Mouse (Mus musculus) midbrain, postnatal 0 days (tissue): ENCODE measurements around the gene Klf11. TPM values are rescaled to one million over a fixed set of nuclear protein-coding genes. Genes with fewer than 3 reads are reported as not detected.
"Not testable (repeated sequence)": the region's sequence is repeated elsewhere in the genome, so short reads cannot be mapped to it uniquely, and the experiment has no call there.

Source experiments
- ATAC-seq: fragments of 200-750 bp; cut with Nextera tagmentation; 2 replicates; pipeline ENCODE4 v1.8.0; 2017; ENCODE audit warnings: moderate number of reproducible peaks, mild to moderate bottlenecking, moderate TSS enrichment, moderate library complexity; ENCODE audit not compliant: low FRiP score
- DNase-seq: peaks from one replicate; pipeline ENCODE4 v3.0.0-alpha.2; 2015; ENCODE audit warnings: low spot score
- H3K27ac ChIP-seq: fragments of 300-500 bp; sonication (generic); 2 replicates; pipeline ENCODE4 v1.5.1; 2014; ENCODE audit warnings: low read depth, mild to moderate bottlenecking, low read length, mixed read lengths
- H3K27me3 ChIP-seq: fragments of 300-500 bp; sonication (generic); 2 replicates; pipeline ENCODE4 v1.6.1; 2014; ENCODE audit warnings: low read length, control low read depth, mixed read lengths; ENCODE audit not compliant: insufficient read depth
- H3K36me3 ChIP-seq: fragments of 300-500 bp; sonication (generic); 2 replicates; pipeline ENCODE4 v1.6.1; 2014; ENCODE audit warnings: low read length, control low read depth, mixed read lengths; ENCODE audit not compliant: insufficient read depth
- H3K4me1 ChIP-seq: fragments of 300-500 bp; sonication (generic); 2 replicates; pipeline ENCODE4 v1.6.1; 2014; ENCODE audit warnings: mild to moderate bottlenecking, control low read depth, antibody characterized with exemption, low read length, mixed read lengths; ENCODE audit not compliant: insufficient read depth
- H3K4me2 ChIP-seq: fragments of 300-500 bp; sonication (generic); 2 replicates; pipeline ENCODE4 v1.6.1; 2014; ENCODE audit warnings: low read depth, mild to moderate bottlenecking, low read length, mixed read lengths; ENCODE audit not compliant: poor library complexity, severe bottlenecking
- H3K4me3 ChIP-seq: fragments of 300-500 bp; sonication (generic); 2 replicates; pipeline ENCODE4 v1.5.1; 2014; ENCODE audit warnings: low read depth, mild to moderate bottlenecking, low read length, moderate library complexity
- H3K9ac ChIP-seq: fragments of 300-500 bp; sonication (generic); replicated peaks from 2 replicates; pipeline ENCODE4 v1.6.1; 2014; ENCODE audit warnings: mild to moderate bottlenecking, low read length, moderate library complexity, mixed read lengths; ENCODE audit not compliant: poor library complexity, severe bottlenecking
- H3K9me3 ChIP-seq: fragments of 300-500 bp; sonication (generic); 2 replicates; pipeline ENCODE4 v1.6.1; 2016; ENCODE audit warnings: low read length, control low read depth
- CTCF ChIP-seq: IDR thresholded peaks from 2 replicates; pipeline ENCODE4 v1.5.1; 2016; ENCODE audit warnings: antibody characterized with exemption, mild to moderate bottlenecking
- WGBS: fragments of 180-500 bp; shearing (Covaris S2); extraction: QIAGEN DNeasy Blood & Tissue Kit; methylation state at CpG from one replicate; pipeline ENCODE4 v1.1.7; 2014; 5-methylcytosine and 5-hydroxymethylcytosine counted together
- polyA plus RNA-seq: library from polyadenylated mRNA; unstranded; fragments of >200 nt; fragmentation: Nextera tagmentation; extraction: Ambion mirVana; gene quantifications from 2 replicates; pipeline ENCODE4 v1.2.1, GENCODE M21; 2015
- total RNA-seq: library from RNA; depleted of rRNA; stranded (reverse); fragments of >200 nt; gene quantifications from 2 replicates; pipeline ENCODE4 v1.2.3, GENCODE M21; 2014

The Klf11 gene
- total and polyA plus RNA-seq, 2 experiments from 2014 or later: 24.4 to 27.1 TPM

DNA sequence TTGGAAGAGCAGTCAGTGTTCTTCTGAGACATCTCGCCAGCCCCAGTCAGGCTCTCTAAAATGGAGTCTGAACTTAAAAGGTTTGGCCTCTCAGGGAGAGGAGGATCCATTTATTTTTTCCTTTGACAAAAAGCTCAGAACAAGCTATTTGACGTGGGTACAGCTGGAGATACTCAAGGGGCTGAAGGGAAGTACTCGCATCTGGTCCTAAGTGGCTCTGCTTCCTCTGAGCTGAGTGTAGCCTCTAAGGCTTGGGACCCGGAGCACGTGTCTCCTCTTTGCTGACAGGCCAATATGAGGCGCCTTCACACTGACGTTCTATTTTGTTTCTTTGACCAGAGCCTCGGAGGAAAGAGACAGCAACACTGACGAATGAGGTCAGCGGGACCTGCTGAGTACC, 48.5 kb downstream of the Klf11 start:
- WGBS: 82% methylated on average over 10 of the region's 10 CpGs
- ATAC-seq (no peak), DNase-seq (no peak)
- TF ChIP-seq CTCF: no peak
- Histone ChIP-seq H3K9ac (no peak overlapping the region), H3K9me3 (no peaks in the 10 kb centered on the region), H3K4me1 (no peaks in the 10 kb centered on the region), H3K27me3 (0 out of 2 replicates have a peak, but pooled peaks cover 3% of the 10 kb centered on the region), H3K36me3 (no peaks in the 10 kb centered on the region), H3K27ac (no peak overlapping the region), H3K4me3 (no peak overlapping the region), H3K4me2 (no peak overlapping the region)

DNA sequence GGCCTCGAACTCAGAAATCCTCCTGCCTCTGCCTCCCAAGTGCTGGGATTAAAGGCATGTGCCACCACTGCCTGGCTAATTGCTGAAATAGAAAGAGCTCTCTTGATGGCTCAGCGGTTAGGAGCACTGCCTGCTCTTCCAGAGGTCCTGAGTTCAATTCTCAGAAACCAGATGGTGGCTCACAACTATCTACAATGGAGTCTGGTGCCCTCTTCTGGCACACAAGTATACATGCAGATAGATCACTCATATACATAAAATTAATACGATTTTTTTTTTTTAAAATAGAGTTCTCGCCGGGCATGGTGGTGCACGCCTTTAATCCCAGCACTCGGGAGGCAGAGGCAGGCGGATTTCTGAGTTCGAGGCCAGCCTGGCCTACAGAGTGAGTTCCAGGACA, 50.5 kb downstream of the Klf11 start:
- DNase-seq, ATAC-seq, H3K27ac ChIP-seq, H3K36me3 ChIP-seq, H3K27me3 ChIP-seq, H3K4me1 ChIP-seq, H3K9ac ChIP-seq, H3K4me2 ChIP-seq, H3K9me3 ChIP-seq, H3K4me3 ChIP-seq: not testable (repeated sequence)
- peak; percentile 18; the same call in 1 of the 2 replicates for TF ChIP-seq CTCF
- WGBS: 90% methylated on average over 9 of the region's 9 CpGs

DNA sequence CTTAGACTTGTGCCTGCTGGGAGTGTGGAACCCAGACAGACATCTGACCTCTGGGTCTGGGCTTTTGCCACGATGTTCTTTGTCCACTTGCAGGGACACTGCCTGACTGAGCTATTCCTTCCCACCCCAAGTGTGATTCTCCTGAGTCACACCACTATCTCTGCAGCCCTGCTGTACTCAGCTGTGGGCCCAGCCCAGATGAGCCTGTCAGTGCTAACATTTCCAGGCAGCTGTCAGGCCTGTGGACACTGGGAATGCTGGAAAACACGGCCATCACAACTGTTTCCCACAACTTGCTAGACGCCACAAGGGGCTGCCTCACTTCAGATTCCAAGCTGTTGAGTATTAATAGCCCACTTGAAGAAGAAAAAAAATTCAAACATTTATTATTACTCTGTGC, 51.9 kb downstream of the Klf11 start:
- Histone ChIP-seq H3K4me3 (no peak overlapping the region), H3K27ac (no peak overlapping the region), H3K9me3 (no peaks in the 10 kb centered on the region), H3K9ac (no peak overlapping the region), H3K4me1 (no peaks in the 10 kb centered on the region), H3K27me3 (0 out of 2 replicates have a peak, but pooled peaks cover 3% of the 10 kb centered on the region), H3K36me3 (no peaks in the 10 kb centered on the region), H3K4me2 (no peak overlapping the region)
- no peak for TF ChIP-seq CTCF
- WGBS: 90% methylated on average over 3 of the region's 3 CpGs
- no peak for DNase-seq
- ATAC-seq: no peak

DNA sequence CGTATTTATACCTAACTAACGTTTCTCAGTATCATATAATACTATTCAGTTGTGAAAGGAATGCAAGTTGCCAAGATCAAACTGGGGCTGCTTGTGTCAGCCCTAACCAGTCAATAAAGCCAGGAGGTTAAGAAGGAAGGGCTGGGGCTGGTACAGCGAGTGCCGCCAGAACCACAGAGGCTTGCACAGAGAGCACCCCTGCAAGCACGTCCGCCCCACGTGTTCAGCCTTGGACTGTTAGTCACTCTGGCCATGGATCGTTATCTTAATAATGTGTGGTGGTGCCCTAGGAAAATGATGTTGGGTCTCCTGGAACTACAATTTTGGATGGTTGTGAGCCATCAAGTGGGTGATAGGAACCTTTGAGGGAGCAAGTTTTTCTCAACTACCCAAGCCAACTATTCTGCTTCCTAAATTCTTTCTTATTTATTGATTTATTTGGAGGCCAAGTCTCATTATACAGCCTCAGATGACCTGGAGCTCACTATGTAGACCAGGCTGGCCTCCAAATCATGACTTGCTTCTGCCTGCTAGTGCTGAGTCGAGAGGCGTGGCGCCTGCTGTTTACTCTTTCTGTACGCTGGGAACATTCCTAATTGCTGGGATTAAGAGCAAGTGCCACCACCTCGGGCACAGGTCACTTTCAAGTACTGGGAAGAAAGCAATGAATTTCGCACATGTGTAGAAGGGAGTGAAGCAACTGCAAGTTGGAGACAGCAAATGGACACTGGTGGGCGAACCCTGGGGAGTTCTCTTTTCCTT, 54.6 kb downstream of the Klf11 start:
- H3K27me3 ChIP-seq: 0 out of 2 replicates have a peak, but pooled peaks cover 3% of the 10 kb centered on the region

DNA sequence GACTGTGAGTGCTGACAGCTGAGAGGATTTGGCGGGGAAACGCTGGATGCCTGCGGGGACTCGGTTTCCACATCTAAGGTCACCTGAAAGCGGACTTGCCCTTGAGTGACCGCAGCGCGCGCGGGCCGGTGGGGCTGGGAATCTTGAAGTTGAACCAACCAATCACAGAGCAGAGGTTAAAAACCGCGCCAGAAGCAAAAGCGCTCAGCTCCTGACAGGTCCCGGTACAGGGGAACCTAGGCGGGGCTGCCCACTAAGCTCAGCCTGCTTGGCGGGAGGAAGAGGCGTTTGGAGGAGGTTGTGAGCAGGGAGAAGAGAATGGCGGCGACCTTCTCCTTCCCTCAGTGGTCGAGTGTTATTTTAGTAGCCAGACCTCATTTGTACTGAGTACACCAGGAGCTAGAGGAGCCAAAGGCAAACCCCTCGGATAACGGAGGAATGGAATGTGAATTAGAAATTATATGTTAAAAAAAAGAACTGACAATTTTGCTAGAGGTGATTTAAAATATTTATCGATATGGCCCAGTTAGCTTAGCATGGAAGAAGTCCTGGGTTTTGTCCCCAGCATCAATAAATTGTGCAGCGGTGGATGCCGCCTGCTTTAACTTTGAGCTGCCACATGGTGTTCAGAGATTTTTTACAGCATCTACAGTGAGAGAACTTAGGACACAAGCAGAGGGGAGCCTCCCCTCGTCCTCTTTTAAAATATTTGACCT, 55.8 kb downstream of the Klf11 start:
- under 1% methylated on average over 27 of the region's 27 CpGs for WGBS
- H3K27ac ChIP-seq: no peak overlapping the region
- H3K4me1 ChIP-seq: peaks cover 5% of the 10 kb centered on the region; the same call in 1 of the 2 replicates
- H3K27me3 ChIP-seq: 0 out of 2 replicates have a peak, but pooled peaks cover 3% of the 10 kb centered on the region
- H3K4me3 ChIP-seq: no peak overlapping the region
- no peak overlapping the region for H3K9ac ChIP-seq
- H3K9me3 ChIP-seq: no peaks in the 10 kb centered on the region
- H3K4me2 ChIP-seq: peak overlapping the region; percentile 91
- ATAC-seq (no peak), DNase-seq (peak; percentile 15)
- no peak for TF ChIP-seq CTCF
- H3K36me3 ChIP-seq: no peaks in the 10 kb centered on the region

More for the DNA sequence above, 54.6 kb downstream of the Klf11 start:
- H3K27ac ChIP-seq: no peak overlapping the region
- no peaks in the 10 kb centered on the region for H3K36me3 ChIP-seq
- ATAC-seq: no peak
- no peak for DNase-seq
- no peaks in the 10 kb centered on the region for H3K9me3 ChIP-seq
- H3K4me1 ChIP-seq: peaks cover 5% of the 10 kb centered on the region; the same call in 1 of the 2 replicates
- TF ChIP-seq CTCF: no peak
- no peak overlapping the region for H3K4me2 ChIP-seq
- H3K4me3 ChIP-seq: no peak overlapping the region
- WGBS: 89% methylated on average over 15 of the region's 15 CpGs
- no peak overlapping the region for H3K9ac ChIP-seq

DNA sequence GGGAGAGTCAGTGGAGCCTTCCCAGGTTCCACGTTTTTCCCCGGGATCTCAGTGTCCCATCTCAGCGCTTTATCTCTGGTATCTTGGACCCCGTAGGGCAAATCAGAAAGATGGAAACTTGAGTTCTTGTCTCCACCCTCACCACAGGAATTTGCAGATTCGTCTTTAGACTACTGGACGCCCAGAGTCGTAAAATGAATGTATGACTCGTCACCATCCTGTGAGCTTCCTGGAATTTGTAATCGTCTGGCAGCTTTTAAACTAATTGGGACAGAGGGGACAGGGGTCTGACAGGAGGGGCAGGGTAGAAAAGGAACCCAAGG, 56.4 kb downstream of the Klf11 start:
- Histone ChIP-seq H3K36me3 (no peaks in the 10 kb centered on the region; the same call in 1 of the 2 replicates), H3K4me2 (peak overlapping the region; percentile 91), H3K9me3 (no peaks in the 10 kb centered on the region), H3K27ac (no peak overlapping the region), H3K4me3 (peak overlapping the region; percentile 58), H3K27me3 (0 out of 2 replicates have a peak, but pooled peaks cover 3% of the 10 kb centered on the region), H3K4me1 (peaks cover 5% of the 10 kb centered on the region; the same call in 1 of the 2 replicates), H3K9ac (no peak overlapping the region)
- ATAC-seq (no peak), DNase-seq (no peak)
- no peak for TF ChIP-seq CTCF
- WGBS: 1% methylated on average over 9 of the region's 9 CpGs
